In the genomic region with DNA sequence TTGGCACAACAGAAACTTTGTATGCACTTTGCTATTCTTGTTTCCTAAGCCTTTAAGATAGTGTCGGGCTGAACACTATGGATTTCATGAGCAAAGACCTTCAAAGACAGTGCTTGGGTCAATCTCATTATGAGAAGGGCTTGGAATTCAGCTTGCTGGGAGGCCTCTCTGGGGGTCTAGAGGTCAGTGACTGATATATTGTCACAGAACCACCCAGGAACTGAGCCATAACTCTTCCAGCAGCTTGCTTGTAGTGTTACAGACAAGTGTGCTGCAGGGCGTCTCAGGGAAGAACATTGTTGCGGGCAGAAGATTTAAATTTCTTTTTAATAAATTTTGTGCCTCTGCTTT, we compare ENCODE assay signal across 19 mouse cellular contexts.
DNase-seq lines count a peak whose midpoint lies in the region; ATAC-seq lines count a peak whose summit lies in the region.
"Had no signal": no experiment of that assay in that cellular context is flagged by ENCODE, and none has a peak within 500 bp of the region (broad histone marks: within the 10 kb centered on the region; RNA-seq: fewer than 3 reads in every experiment).

No protein-coding gene starts in this region.

- 11% methylated on average over 3 of the region's 3 CpGs for WGBS in neural tube, embryonic 13.5 days

- H3K4me3 ChIP-seq in neural tube, embryonic 13.5 days: no peak overlapping the region
- H3K4me3 ChIP-seq: embryonic facial prominence, embryonic 12.5 days; limb, embryonic 15.5 days; megakaryocyte, embryonic 14.5 days had no signal

- peak; percentile 56 for DNase-seq in kidney, postnatal 10 days
- DNase-seq in kidney, adult 18-20 months: no peak
- DNase-seq in embryo, embryonic 10.5 days (ENCODE audit: low spot score): peak; percentile 73
- peak; percentile 61 for DNase-seq in embryo, embryonic 9.5 days (ENCODE audit: extremely low spot score)
- no peak for DNase-seq in left cerebral cortex, postnatal 14 days (ENCODE audit: low spot score in 2 of 2)
- DNase-seq in right cerebral cortex, postnatal 4 days: no peak
- DNase-seq: adrenal gland, postnatal 25 days; cerebellum, postnatal 10 days; layer of hippocampus, adult 9-11 months; liver, postnatal 0 days; right cerebral cortex, adult 18-20 months; thymus, postnatal 14 days had no signal

- ATAC-seq in neural tube, embryonic 13.5 days (ENCODE audit: low read depth): 0 out of 2 replicates have a peak, but pooled peaks have one; percentile 32
- ATAC-seq: CD4-positive, CD25-positive, alpha-beta regulatory T cell, adult 4 months; inflammation-experienced regulatory T-cells, adult 6 months; liver, postnatal 0 days had no signal

- no peak overlapping the region for H3K4me2 ChIP-seq in neural tube, embryonic 13.5 days
- H3K4me2 ChIP-seq: embryonic facial prominence, embryonic 12.5 days; heart, embryonic 11.5 days; limb, embryonic 15.5 days had no signal

- H3K4me1 ChIP-seq in neural tube, embryonic 13.5 days (replicated peaks): peaks cover 28% of the 10 kb centered on the region
- H3K4me1 ChIP-seq: embryonic facial prominence, embryonic 12.5 days; limb, embryonic 15.5 days; megakaryocyte, embryonic 14.5 days had no signal

- H3K9me3 ChIP-seq in neural tube, embryonic 13.5 days: no peaks in the 10 kb centered on the region
- H3K9me3 ChIP-seq: embryonic facial prominence, embryonic 12.5 days; limb, embryonic 15.5 days; megakaryocyte, embryonic 14.5 days had no signal

- 0 out of 2 replicates have a peak overlapping the region, but pooled peaks have one; percentile 14 for H3K27ac ChIP-seq in neural tube, embryonic 13.5 days (replicated peaks)
- H3K27ac ChIP-seq: embryonic facial prominence, embryonic 12.5 days; limb, embryonic 15.5 days had no signal

- H3K36me3 ChIP-seq in neural tube, embryonic 13.5 days: no peaks in the 10 kb centered on the region
- H3K36me3 ChIP-seq: embryonic facial prominence, embryonic 12.5 days; limb, embryonic 15.5 days had no signal

- intact Hi-C loops in left cerebral cortex, postnatal 14 days (cut with DNase I): no loop called here

- H3K9ac ChIP-seq in neural tube, embryonic 13.5 days: no peak overlapping the region
- H3K9ac ChIP-seq: embryonic facial prominence, embryonic 12.5 days; limb, embryonic 15.5 days; liver, postnatal 0 days had no signal

- no peaks in the 10 kb centered on the region for H3K27me3 ChIP-seq in neural tube, embryonic 13.5 days
- H3K27me3 ChIP-seq: embryonic facial prominence, embryonic 12.5 days; limb, embryonic 15.5 days; megakaryocyte, embryonic 14.5 days had no signal

Comparison
In these comparisons a context has a peak if more than half of its experiments do, and no peak if none do; other contexts are left out.
1. DNase-seq: peak in kidney, postnatal 10 days (single experiment), embryo, embryonic 10.5 days (single experiment) and embryo, embryonic 9.5 days (single experiment); none in kidney, adult 18-20 months (single experiment), left cerebral cortex, postnatal 14 days (0 of 2) and right cerebral cortex, postnatal 4 days (single experiment).